Mouse (Mus musculus) hindbrain, embryonic 15.5 days (tissue): ENCODE data around the gene Napb. TPM values are rescaled to one million over a fixed set of nuclear protein-coding genes. Genes with fewer than 3 reads are reported as not detected.
"Not testable (repeated sequence)": the region's sequence is repeated elsewhere in the genome, so short reads cannot be mapped to it uniquely, and the experiment has no call there.

Experiments
- ATAC-seq: fragments of 200-750 bp; cut with Nextera tagmentation; 2 replicates; pipeline ENCODE4 v1.8.0; 2017; ENCODE audit warnings: low read depth, moderate number of reproducible peaks, moderate TSS enrichment; ENCODE audit not compliant: low FRiP score
- H3K27ac ChIP-seq: fragments of 300-500 bp; sonication (generic); replicated peaks from 2 replicates; pipeline ENCODE4 v1.5.1; 2015; ENCODE audit warnings: mild to moderate bottlenecking, inconsistent platforms
- H3K27me3 ChIP-seq: fragments of 300-500 bp; sonication (generic); 2 replicates; pipeline ENCODE4 v1.6.1; 2015; ENCODE audit warnings: control low read depth, inconsistent platforms
- H3K36me3 ChIP-seq: fragments of 300-500 bp; sonication (generic); 2 replicates; pipeline ENCODE4 v1.6.1; 2015; ENCODE audit warnings: control low read depth, inconsistent platforms
- H3K4me1 ChIP-seq: fragments of 300-500 bp; sonication (generic); replicated peaks from 2 replicates; pipeline ENCODE4 v1.6.1; 2015; ENCODE audit warnings: control low read depth, inconsistent platforms
- H3K4me2 ChIP-seq: fragments of 300-500 bp; sonication (generic); 2 replicates; pipeline ENCODE4 v1.6.1; 2015; ENCODE audit warnings: moderate library complexity, mild to moderate bottlenecking, inconsistent platforms
- H3K4me3 ChIP-seq: fragments of 300-500 bp; sonication (generic); 2 replicates; pipeline ENCODE4 v1.5.1; 2015; ENCODE audit warnings: mild to moderate bottlenecking, inconsistent platforms
- H3K9ac ChIP-seq: fragments of 300-500 bp; sonication (generic); 2 replicates; pipeline ENCODE4 v1.6.1; 2015; ENCODE audit warnings: inconsistent platforms
- H3K9me3 ChIP-seq: fragments of 300-500 bp; sonication (generic); 2 replicates; pipeline ENCODE4 v1.6.1; 2016; ENCODE audit warnings: control low read depth, inconsistent platforms
- WGBS: fragments of 180-500 bp; shearing (Covaris S2); methylation state at CpG from one replicate; pipeline ENCODE4 v1.1.7; 2015; 5-methylcytosine and 5-hydroxymethylcytosine counted together
- polyA plus RNA-seq: library from polyadenylated mRNA; unstranded; fragments of >200 nt; fragmentation: Nextera tagmentation; extraction: Ambion mirVana; gene quantifications from 2 replicates; pipeline ENCODE4 v1.2.1, GENCODE M21; 2015

Gene Napb
- 77.7 and 84.2 TPM in 2 replicates for polyA plus RNA-seq

- no peaks in the 10 kb centered on the region for H3K9me3 ChIP-seq
- peak within 1 kb of the TSS; percentile 88 for H3K4me2 ChIP-seq
- H3K27me3 ChIP-seq: no peaks in the 10 kb centered on the region
- H3K4me1 ChIP-seq: peaks cover 24% of the 10 kb centered on the region
- H3K27ac ChIP-seq: peak within 1 kb of the TSS; percentile 75
- ATAC-seq: peak; percentile 100
- 3% methylated on average over 18 of the region's 18 CpGs for WGBS
- H3K9ac ChIP-seq: peak within 1 kb of the TSS; percentile 95
- H3K4me3 ChIP-seq: peak within 1 kb of the TSS; percentile 84
- H3K36me3 ChIP-seq: no peaks in the 10 kb centered on the region
These were observed at the start of gene Napb for GRCm38 (mm10) chr2:148732327-148733000. Gene Napb (minus strand): TSS chr2:148732467.

GRCm38 (mm10) chr2:148781709-148782108, 49.4 kb upstream of the Napb start, which contains the start of gene 8030411F24Rik:
Gene 8030411F24Rik (plus strand): TSS chr2:148782009.
- 21% methylated on average over 1 of the region's 1 CpGs for WGBS

GRCm38 (mm10) chr2:148771397-148771796, 39.1 kb upstream of the Napb start, which contains the start of gene Cst11:
Gene Cst11 (minus strand): TSS chr2:148771497.
- H3K4me2 ChIP-seq, H3K4me1 ChIP-seq, H3K36me3 ChIP-seq, ATAC-seq, H3K27ac ChIP-seq, H3K4me3 ChIP-seq, H3K9ac ChIP-seq, H3K27me3 ChIP-seq, H3K9me3 ChIP-seq: not testable (repeated sequence)
- 83% methylated on average over 4 of the region's 4 CpGs for WGBS

More at GRCm38 (mm10) chr2:148781709-148782108, 49.4 kb upstream of the Napb start, which contains the start of gene 8030411F24Rik:
- H3K9ac ChIP-seq: no peak within 1 kb of the TSS
- no peak within 1 kb of the TSS for H3K27ac ChIP-seq
- H3K4me1 ChIP-seq: no peaks in the 10 kb centered on the region
- no peak for ATAC-seq
- no peaks in the 10 kb centered on the region for H3K9me3 ChIP-seq
- no peaks in the 10 kb centered on the region for H3K27me3 ChIP-seq
- H3K36me3 ChIP-seq: no peaks in the 10 kb centered on the region
- no peak within 1 kb of the TSS for H3K4me3 ChIP-seq
- H3K4me2 ChIP-seq: no peak within 1 kb of the TSS

GRCm38 (mm10) chr2:148763648-148764388, 31.6 kb upstream of the Napb start:
- no peaks in the 10 kb centered on the region for H3K9me3 ChIP-seq
- 100% methylated on average over 1 of the region's 1 CpGs for WGBS
- no peak overlapping the region for H3K27ac ChIP-seq
- no peaks in the 10 kb centered on the region for H3K4me1 ChIP-seq
- no peak overlapping the region for H3K4me3 ChIP-seq
- no peaks in the 10 kb centered on the region for H3K27me3 ChIP-seq
- no peak for ATAC-seq
- H3K9ac ChIP-seq: no peak overlapping the region
- no peaks in the 10 kb centered on the region for H3K36me3 ChIP-seq
- no peak overlapping the region for H3K4me2 ChIP-seq

- no peak overlapping the region for H3K9ac ChIP-seq
- no peaks in the 10 kb centered on the region for H3K36me3 ChIP-seq
- no peak overlapping the region for H3K4me3 ChIP-seq
- no peaks in the 10 kb centered on the region for H3K9me3 ChIP-seq
- no peaks in the 10 kb centered on the region for H3K4me1 ChIP-seq
- no peak overlapping the region for H3K4me2 ChIP-seq
- H3K27me3 ChIP-seq: no peaks in the 10 kb centered on the region
- no peak overlapping the region for H3K27ac ChIP-seq
- 71% methylated on average over 1 of the region's 1 CpGs for WGBS
- ATAC-seq: no peak
These were observed 22.1 kb upstream of the Napb start for GRCm38 (mm10) chr2:148754310-148754846.

- no peak overlapping the region for H3K27ac ChIP-seq
- H3K4me1 ChIP-seq: no peaks in the 10 kb centered on the region
- H3K9ac ChIP-seq: peak overlapping the region; percentile 53
- ATAC-seq: peak; percentile 86
- no peaks in the 10 kb centered on the region for H3K27me3 ChIP-seq
- no peaks in the 10 kb centered on the region for H3K36me3 ChIP-seq
- peak overlapping the region; percentile 87 for H3K4me2 ChIP-seq
- peak overlapping the region; percentile 43 for H3K4me3 ChIP-seq
- 17% methylated on average over 15 of the region's 15 CpGs for WGBS
- H3K9me3 ChIP-seq: no peaks in the 10 kb centered on the region
These were observed 19.9 kb upstream of the Napb start for GRCm38 (mm10) chr2:148751893-148752813.

- no peak for ATAC-seq
- no peaks in the 10 kb centered on the region for H3K9me3 ChIP-seq
- no peak within 1 kb of the TSS for H3K27ac ChIP-seq
- H3K27me3 ChIP-seq: no peaks in the 10 kb centered on the region
- no peak within 1 kb of the TSS for H3K4me2 ChIP-seq
- 81% methylated on average over 1 of the region's 1 CpGs for whole genome bisulfite sequencing
- no peak within 1 kb of the TSS for H3K9ac ChIP-seq
- H3K36me3 ChIP-seq: no peaks in the 10 kb centered on the region
- no peak within 1 kb of the TSS for H3K4me3 ChIP-seq
- H3K4me1 ChIP-seq: no peaks in the 10 kb centered on the region
These were observed 17.8 kb upstream of the Napb start, which contains the start of gene Cstl1 for GRCm38 (mm10) chr2:148750058-148750457. Gene Cstl1 (plus strand): TSS chr2:148750358.

GRCm38 (mm10) chr2:148743846-148744407, 11.7 kb upstream of the Napb start:
- Histone ChIP-seq H3K9me3 (no peaks in the 10 kb centered on the region), H3K4me1 (no peaks in the 10 kb centered on the region), H3K9ac (no peak overlapping the region), H3K27ac (no peak overlapping the region), H3K36me3 (no peaks in the 10 kb centered on the region), H3K4me2 (no peak overlapping the region), H3K4me3 (no peak overlapping the region), H3K27me3 (no peaks in the 10 kb centered on the region)
- ATAC-seq: no peak
- WGBS: 84% methylated on average over 3 of the region's 3 CpGs

- Histone ChIP-seq H3K9ac (no peak overlapping the region), H3K27ac (no peak overlapping the region), H3K4me1 (no peaks in the 10 kb centered on the region), H3K9me3 (no peaks in the 10 kb centered on the region), H3K4me3 (no peak overlapping the region), H3K36me3 (no peaks in the 10 kb centered on the region), H3K4me2 (no peak overlapping the region), H3K27me3 (no peaks in the 10 kb centered on the region)
- WGBS: 67% methylated on average over 3 of the region's 3 CpGs
- peak; percentile 51; the same call in 1 of the 2 replicates for ATAC-seq
These were observed 10.7 kb upstream of the Napb start for GRCm38 (mm10) chr2:148743001-148743400.

- no peaks in the 10 kb centered on the region for H3K36me3 ChIP-seq
- H3K27ac ChIP-seq: peak overlapping the region; percentile 75
- peak; percentile 85 for ATAC-seq
- H3K9ac ChIP-seq: peak overlapping the region; percentile 95
- H3K4me2 ChIP-seq: peak overlapping the region; percentile 88
- H3K27me3 ChIP-seq: no peaks in the 10 kb centered on the region
- H3K4me1 ChIP-seq: peaks cover 24% of the 10 kb centered on the region
- under 1% methylated on average over 35 of the region's 35 CpGs for WGBS
- H3K4me3 ChIP-seq: peak overlapping the region; percentile 84
- H3K9me3 ChIP-seq: no peaks in the 10 kb centered on the region
These were observed 497 bp downstream of the Napb start for GRCm38 (mm10) chr2:148731614-148732326.
